Mouse (Mus musculus): ENCODE measurements around the gene Cnn2.
"Not testable (repeated sequence)": the region's sequence is repeated elsewhere in the genome, so short reads cannot be mapped to it uniquely, and the experiment has no call there.

The Cnn2 gene

DNA sequence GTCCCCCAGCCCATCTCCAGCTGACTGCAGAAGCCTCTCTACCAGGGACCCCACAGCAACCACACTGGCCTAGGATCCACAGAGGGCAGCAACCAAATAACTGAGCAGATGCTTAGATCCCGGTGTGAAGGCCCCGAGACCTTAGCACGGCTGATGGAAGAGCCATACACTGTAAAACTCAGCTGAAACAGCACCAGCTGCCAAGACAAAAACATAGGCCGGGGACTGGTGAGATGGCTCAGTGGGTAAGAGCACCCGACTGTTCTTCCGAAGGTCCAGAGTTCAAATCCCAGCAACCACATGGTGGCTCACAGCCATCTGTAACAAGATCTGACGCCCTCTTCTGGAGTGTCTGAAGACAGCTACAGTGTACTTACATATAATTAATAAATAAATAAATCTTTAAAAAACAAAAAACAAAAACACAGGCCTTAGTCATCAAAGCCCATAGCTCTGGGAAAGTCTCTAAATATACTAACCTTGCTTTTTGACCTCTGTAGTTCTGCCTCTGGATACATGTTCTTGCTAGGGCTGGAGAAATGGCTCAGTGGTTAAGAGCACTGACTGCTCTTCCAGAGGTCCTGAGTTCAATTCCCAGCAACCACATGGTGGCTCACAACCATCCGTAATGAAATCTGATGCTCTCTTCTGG, 53.2 kb downstream of the Cnn2 start:
- DNase-seq (ENCODE audit: low spot score) = not testable (repeated sequence)

DNA sequence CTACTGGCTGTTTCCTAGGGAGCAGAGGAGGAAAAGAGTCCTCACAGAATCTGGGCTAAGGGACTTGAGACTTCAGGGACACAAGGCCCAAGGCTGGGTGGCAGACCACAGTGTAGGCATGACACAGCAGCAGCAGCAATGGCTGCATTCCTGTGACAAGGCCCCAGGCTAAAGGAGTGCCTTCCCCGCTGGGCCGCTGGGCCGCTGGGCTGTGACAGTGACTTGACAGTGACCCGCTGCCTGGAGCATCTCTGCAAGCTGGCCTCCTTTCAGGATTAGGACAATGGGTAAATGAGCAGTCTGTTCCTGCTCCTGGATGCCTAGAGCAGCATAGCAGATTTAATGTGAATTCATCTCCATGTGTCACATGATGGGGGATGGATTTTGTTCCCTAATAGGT, 55.7 kb downstream of the Cnn2 start:
- DNase-seq (ENCODE audit: low spot score) = no peak

DNA sequence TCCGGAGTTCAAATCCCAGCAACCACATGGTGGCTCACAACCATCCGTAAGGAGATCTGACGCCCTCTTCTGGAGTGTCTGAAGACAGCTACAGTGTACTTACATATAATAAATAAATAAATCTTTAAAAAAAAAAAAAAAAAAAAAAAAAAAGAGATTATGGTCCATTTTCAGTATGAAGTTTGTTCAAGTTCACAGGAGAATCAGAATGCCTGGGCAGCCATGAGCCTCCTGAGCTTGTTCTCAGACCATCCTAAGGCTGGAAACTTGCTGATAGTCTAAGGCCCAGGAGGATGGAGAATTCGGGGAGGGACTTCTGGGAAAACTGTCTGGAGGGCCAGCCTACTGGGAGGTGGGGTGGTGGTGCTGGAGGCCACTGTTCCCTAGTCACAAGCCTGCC, 57.0 kb downstream of the Cnn2 start:
- not testable (repeated sequence) for DNase-seq (ENCODE audit: low spot score)
